Mouse (Mus musculus) stomach, embryonic 16.5 days (tissue): ENCODE results near the gene Cuedc1. TPM values are rescaled to one million over a fixed set of nuclear protein-coding genes. Genes with fewer than 3 reads are reported as not detected.

ENCODE experiments used
- ATAC-seq: fragments of 200-750 bp; cut with Nextera tagmentation; 2 replicates; pipeline ENCODE4 v1.8.0; 2017; ENCODE audit warnings: moderate number of reproducible peaks, moderate TSS enrichment; ENCODE audit not compliant: insufficient read depth, low FRiP score
- H3K27ac ChIP-seq: fragments of 300-500 bp; sonication (generic); 2 replicates; pipeline ENCODE4 v1.5.1; 2014; ENCODE audit warnings: low read length
- H3K27me3 ChIP-seq: fragments of 300-500 bp; sonication (generic); 2 replicates; pipeline ENCODE4 v1.6.1; 2014; ENCODE audit warnings: low read length, control low read depth, mixed read lengths; ENCODE audit not compliant: control insufficient read depth, insufficient read depth
- H3K36me3 ChIP-seq: fragments of 300-500 bp; sonication (generic); 2 replicates; pipeline ENCODE4 v1.6.1; 2014; ENCODE audit warnings: low read length; ENCODE audit not compliant: control insufficient read depth, insufficient read depth
- H3K4me1 ChIP-seq: fragments of 300-500 bp; sonication (generic); 2 replicates; pipeline ENCODE4 v1.6.1; 2014; ENCODE audit warnings: low read length, control low read depth, mixed read lengths; ENCODE audit not compliant: control insufficient read depth, insufficient read depth
- H3K4me2 ChIP-seq: fragments of 300-500 bp; sonication (generic); 2 replicates; pipeline ENCODE4 v1.6.1; 2014; ENCODE audit warnings: low read depth, low read length, mixed read lengths
- H3K4me3 ChIP-seq: fragments of 300-500 bp; sonication (generic); replicated peaks from 2 replicates; pipeline ENCODE4 v1.5.1; 2014; ENCODE audit warnings: mild to moderate bottlenecking, low read length
- H3K9ac ChIP-seq: fragments of 300-500 bp; sonication (generic); 2 replicates; pipeline ENCODE4 v1.6.1; 2014; ENCODE audit warnings: low read length
- H3K9me3 ChIP-seq: fragments of 300-500 bp; sonication (generic); replicated peaks from 2 replicates; pipeline ENCODE4 v1.6.1; 2016; ENCODE audit warnings: low read length, control low read depth; ENCODE audit not compliant: control insufficient read depth
- WGBS: fragments of 180-500 bp; shearing (Covaris S2); extraction: QIAGEN DNeasy Blood & Tissue Kit; methylation state at CpG from one replicate; pipeline ENCODE4 v1.1.7; 2014; 5-methylcytosine and 5-hydroxymethylcytosine counted together
- polyA plus RNA-seq: library from polyadenylated mRNA; unstranded; fragments of >200 nt; fragmentation: Nextera tagmentation; extraction: Ambion mirVana; gene quantifications from 2 replicates; pipeline ENCODE4 v1.2.1, GENCODE M21; 2015

The Cuedc1 gene
- polyA plus RNA-seq, 1 experiment from 2014 or later = 11.3 TPM

DNA sequence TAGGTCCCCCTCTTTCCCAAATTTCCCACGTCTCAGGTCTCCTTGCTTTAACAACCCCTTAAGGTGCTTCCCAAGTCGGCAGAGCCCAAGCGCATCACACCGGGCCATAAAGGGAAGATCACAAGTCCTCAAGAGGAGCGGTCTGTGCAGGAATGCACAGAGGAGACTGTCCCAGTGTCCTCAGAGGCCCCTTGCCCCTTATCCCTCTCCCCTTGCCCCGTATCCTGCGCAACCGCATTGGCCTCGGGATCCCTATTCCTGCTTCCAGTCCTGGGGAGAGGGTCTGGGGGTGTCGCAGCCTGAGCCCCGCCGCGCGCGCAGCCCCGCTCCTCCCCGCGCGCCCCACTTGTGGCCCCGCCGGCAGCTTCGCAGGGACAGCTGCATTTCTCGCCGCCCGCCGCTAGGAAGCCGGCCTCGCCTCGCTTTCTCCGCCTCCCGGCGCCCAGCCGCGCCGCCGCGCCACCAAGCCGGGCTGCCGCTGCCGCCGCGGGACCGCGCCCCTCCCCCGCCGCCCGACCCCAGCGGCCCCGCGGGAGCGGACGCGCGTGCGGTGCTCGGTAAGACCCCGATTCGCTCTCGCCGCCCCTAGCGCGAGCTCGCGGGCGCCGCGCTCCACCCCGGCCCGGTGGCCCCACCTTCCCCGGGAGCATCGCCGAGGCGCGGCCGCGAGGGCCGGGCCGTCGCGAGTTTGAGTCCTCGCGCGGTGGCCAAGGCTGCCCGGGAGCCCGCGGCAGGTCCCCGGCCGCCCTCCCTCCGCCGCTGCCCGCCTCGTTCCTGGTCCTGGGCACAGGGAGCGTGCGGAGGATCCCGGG lies 1.1 kb downstream of the Cuedc1 start:
- Histone ChIP-seq H3K9me3 (no peaks in the 10 kb centered on the region), H3K4me2 (peak overlapping the region; percentile 64), H3K4me3 (peak overlapping the region; percentile 79), H3K36me3 (no peaks in the 10 kb centered on the region), H3K4me1 (peaks cover 28% of the 10 kb centered on the region), H3K27ac (peak overlapping the region; percentile 94), H3K9ac (peak overlapping the region; percentile 99), H3K27me3 (no peaks in the 10 kb centered on the region)
- ATAC-seq = peak; percentile 72
- under 1% methylated on average over 85 of the region's 95 CpGs for WGBS

GRCm38 (mm10) chr11:88099599-88100023 lies 1.8 kb downstream of the Cuedc1 start:
- under 1% methylated on average over 33 of the region's 38 CpGs for WGBS
- H3K27me3 ChIP-seq = no peaks in the 10 kb centered on the region
- peaks cover 28% of the 10 kb centered on the region for H3K4me1 ChIP-seq
- H3K4me3 ChIP-seq = peak overlapping the region; percentile 79
- H3K9ac ChIP-seq = peak overlapping the region; percentile 99
- ATAC-seq = peak; percentile 57
- no peaks in the 10 kb centered on the region for H3K9me3 ChIP-seq
- H3K4me2 ChIP-seq = peak overlapping the region; percentile 64
- no peaks in the 10 kb centered on the region for H3K36me3 ChIP-seq
- peak overlapping the region; percentile 94 for H3K27ac ChIP-seq

- H3K27ac ChIP-seq = no peak overlapping the region
- H3K4me1 ChIP-seq = peaks cover 28% of the 10 kb centered on the region
- no peaks in the 10 kb centered on the region for H3K9me3 ChIP-seq
- no peak for ATAC-seq
- WGBS = 37% methylated on average over 4 of the region's 4 CpGs
- H3K36me3 ChIP-seq = no peaks in the 10 kb centered on the region
- H3K9ac ChIP-seq = peak overlapping the region; percentile 99
- no peaks in the 10 kb centered on the region for H3K27me3 ChIP-seq
- peak overlapping the region; percentile 79 for H3K4me3 ChIP-seq
- H3K4me2 ChIP-seq = peak overlapping the region; percentile 64
These were observed 2.3 kb downstream of the Cuedc1 start for GRCm38 (mm10) chr11:88100170-88100569.

DNA sequence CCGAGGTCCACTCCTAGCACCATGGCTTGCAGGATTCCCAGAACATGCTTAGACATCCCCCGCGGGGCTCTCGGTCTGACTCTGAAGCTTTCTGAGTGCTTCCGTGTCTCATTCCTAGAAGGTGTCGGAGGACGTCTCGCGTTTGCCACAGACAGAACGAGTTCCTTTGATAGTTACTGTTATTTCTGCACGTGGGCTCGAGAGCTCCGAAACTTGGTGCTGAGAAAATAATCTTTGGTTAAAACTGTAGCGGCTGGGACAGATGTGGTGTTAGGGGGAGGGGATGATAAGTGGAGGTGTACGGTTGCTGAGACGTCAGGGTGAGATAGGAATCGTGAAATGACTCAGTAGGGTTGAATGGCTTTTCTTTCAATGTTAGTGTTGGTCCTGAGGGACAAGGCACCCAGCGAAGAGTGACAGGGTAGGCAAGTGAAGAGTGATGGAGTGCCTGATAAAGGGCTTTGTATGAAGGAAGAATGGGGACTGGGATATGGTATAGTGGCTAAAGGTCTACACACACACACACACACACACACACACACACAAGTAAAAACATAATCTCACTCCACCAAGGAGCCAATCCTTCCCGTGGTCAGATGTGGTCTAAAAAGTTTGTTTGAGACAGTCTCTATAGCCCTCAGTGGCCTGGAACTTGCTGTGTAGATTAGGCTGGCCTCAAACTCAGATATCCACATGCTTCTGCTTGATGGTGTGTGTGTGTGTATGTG lies 5.5 kb downstream of the Cuedc1 start:
- no peak overlapping the region for H3K27ac ChIP-seq
- 82% methylated on average over 19 of the region's 19 CpGs for WGBS
- no peak overlapping the region for H3K4me2 ChIP-seq
- no peaks in the 10 kb centered on the region for H3K27me3 ChIP-seq
- no peak overlapping the region for H3K4me3 ChIP-seq
- H3K4me1 ChIP-seq = peaks cover 23% of the 10 kb centered on the region
- H3K9ac ChIP-seq = no peak overlapping the region
- H3K9me3 ChIP-seq = no peaks in the 10 kb centered on the region
- no peaks in the 10 kb centered on the region for H3K36me3 ChIP-seq
- ATAC-seq = no peak

DNA sequence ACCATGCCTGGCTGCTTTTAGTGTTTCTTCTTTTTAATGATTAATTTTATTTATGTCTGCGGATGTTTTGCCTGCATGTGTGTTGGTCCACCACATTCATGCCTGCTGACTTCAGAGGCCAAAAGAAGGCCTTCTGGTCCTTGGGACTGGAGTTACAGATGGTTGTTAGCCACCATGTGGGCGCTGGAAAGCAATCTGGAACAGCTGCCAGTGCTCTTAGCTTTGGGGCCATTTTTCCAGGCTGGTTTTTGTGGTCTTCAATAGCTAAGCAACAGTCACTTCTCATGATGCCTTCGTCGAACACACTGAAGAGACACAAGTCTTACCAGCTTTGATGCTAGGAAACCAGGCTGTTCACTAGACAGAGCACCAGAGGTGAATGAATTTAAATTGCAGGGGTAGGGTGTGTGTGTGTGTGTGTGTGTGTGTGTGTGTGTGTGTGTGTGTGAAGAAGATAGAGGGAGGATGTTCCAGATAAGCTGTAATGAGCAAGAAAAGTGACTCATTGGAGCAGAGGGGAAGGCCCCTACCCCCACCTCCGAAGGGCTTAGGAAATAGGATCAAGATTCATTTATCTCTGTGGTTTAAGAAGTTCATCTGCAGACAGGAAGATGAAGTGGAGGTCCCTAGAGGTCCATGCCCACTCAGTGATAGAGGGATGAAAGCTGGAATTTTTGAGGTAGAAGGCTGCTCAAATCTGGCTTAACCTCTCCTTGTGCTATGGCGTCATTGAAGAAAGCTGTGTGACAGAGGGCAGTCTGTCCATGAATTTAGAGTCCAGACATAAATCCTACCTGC lies 7.8 kb downstream of the Cuedc1 start:
- 58% methylated on average over 6 of the region's 6 CpGs for WGBS
- H3K36me3 ChIP-seq = no peaks in the 10 kb centered on the region
- H3K4me1 ChIP-seq = peaks cover 13% of the 10 kb centered on the region
- no peak overlapping the region for H3K9ac ChIP-seq
- H3K27me3 ChIP-seq = no peaks in the 10 kb centered on the region
- no peak overlapping the region for H3K27ac ChIP-seq
- H3K9me3 ChIP-seq = no peaks in the 10 kb centered on the region
- no peak overlapping the region for H3K4me3 ChIP-seq
- ATAC-seq = no peak
- H3K4me2 ChIP-seq = no peak overlapping the region

GRCm38 (mm10) chr11:88106292-88106554 lies 8.4 kb downstream of the Cuedc1 start:
- Histone ChIP-seq H3K4me1 (peaks cover 12% of the 10 kb centered on the region), H3K4me3 (no peak overlapping the region), H3K27ac (no peak overlapping the region), H3K4me2 (no peak overlapping the region), H3K36me3 (no peaks in the 10 kb centered on the region), H3K9ac (no peak overlapping the region), H3K9me3 (no peaks in the 10 kb centered on the region), H3K27me3 (no peaks in the 10 kb centered on the region)
- ATAC-seq = no peak
- 48% methylated on average over 8 of the region's 8 CpGs for WGBS

DNA sequence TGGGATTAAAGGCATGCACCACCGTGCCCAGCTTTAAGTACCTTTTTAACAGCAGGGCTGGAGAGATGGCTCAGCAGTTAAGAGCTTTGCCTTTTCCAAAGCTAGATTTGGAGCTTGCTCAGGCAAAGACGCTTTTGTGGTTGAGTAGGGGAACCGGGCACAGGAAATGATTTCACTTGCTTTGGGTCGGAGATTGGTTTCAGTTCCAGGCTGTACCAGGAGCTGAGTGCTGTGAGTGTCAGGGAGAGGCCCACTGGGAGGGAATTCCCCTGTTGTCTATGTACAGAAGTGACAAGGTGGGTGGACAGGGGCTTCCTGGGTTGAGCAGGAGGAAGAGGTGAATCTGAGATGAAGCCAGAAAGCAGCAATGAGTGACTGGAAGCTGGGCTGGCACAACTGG lies 9.5 kb downstream of the Cuedc1 start:
- no peak for ATAC-seq
- H3K4me1 ChIP-seq = peaks cover 16% of the 10 kb centered on the region
- H3K9me3 ChIP-seq = no peaks in the 10 kb centered on the region
- H3K27ac ChIP-seq = no peak overlapping the region
- H3K36me3 ChIP-seq = no peaks in the 10 kb centered on the region
- no peaks in the 10 kb centered on the region for H3K27me3 ChIP-seq
- no peak overlapping the region for H3K4me2 ChIP-seq
- H3K4me3 ChIP-seq = no peak overlapping the region
- H3K9ac ChIP-seq = 0 out of 2 replicates have a peak overlapping the region, but pooled peaks have one; percentile 10
- 67% methylated on average over 4 of the region's 4 CpGs for WGBS

- Histone ChIP-seq H3K9me3 (no peaks in the 10 kb centered on the region), H3K27ac (no peak overlapping the region), H3K4me2 (no peak overlapping the region), H3K9ac (no peak overlapping the region), H3K27me3 (no peaks in the 10 kb centered on the region), H3K4me1 (peaks cover 31% of the 10 kb centered on the region), H3K36me3 (no peaks in the 10 kb centered on the region), H3K4me3 (no peak overlapping the region)
- WGBS = 65% methylated on average over 9 of the region's 9 CpGs
- ATAC-seq = no peak
These were observed 12.3 kb downstream of the Cuedc1 start for GRCm38 (mm10) chr11:88110031-88110594.
